Mouse (Mus musculus) testis, postnatal 10 days (tissue): ENCODE data around the gene Dram1.

Experiments
- DNase-seq: peaks from one replicate; pipeline ENCODE4 v3.0.0; 2021; ENCODE audit warnings: low spot score

Gene Dram1

GRCm38 (mm10) chr10:88379013-88379885, at the start of gene Dram1, which contains the start of gene Gnptab:
TSS of gene Dram1 (minus strand) at chr10:88379080.
TSS of gene Gnptab (plus strand) at chr10:88379132.
- DNase-seq = peak; percentile 92

DNA sequence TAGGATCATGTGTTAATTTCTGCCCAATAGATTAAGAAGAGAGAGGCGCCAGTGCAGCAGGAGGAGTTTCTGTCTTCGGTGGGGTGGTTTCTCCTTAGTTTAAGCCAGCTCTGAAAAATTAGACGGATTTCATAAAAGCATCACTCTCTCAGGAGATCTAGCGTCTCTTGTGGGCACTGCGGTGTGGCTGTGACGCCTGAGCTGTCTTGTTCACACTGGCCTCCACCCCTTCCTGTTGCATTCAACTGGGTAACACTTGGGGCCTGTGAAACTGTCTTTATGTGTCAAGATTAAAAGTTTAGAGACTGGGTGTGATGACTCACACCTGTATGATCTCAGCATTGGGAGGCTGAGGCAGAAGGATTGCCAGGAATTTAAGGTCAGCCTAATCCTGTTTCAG, 49.1 kb upstream of the Dram1 start:
- DNase-seq = no peak

DNA sequence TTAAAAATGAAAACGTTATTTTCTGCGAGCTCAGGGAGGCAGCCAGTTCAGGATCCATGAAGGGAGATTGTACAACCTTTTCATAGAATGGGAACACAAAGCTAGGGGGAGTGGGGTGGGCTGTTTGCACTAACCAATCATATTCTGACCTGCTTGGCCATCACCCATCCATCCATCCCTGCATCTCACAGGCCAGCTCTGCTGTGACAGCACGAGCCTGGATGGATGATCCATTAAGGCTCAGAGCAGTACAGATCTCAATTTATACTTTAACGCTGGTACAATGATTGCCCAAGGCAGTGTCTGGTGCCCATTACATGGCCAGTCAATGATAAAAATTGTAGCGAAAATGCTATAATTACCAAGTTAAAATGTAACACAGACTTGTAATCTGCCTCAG, 48.0 kb upstream of the Dram1 start:
- DNase-seq = no peak

DNA sequence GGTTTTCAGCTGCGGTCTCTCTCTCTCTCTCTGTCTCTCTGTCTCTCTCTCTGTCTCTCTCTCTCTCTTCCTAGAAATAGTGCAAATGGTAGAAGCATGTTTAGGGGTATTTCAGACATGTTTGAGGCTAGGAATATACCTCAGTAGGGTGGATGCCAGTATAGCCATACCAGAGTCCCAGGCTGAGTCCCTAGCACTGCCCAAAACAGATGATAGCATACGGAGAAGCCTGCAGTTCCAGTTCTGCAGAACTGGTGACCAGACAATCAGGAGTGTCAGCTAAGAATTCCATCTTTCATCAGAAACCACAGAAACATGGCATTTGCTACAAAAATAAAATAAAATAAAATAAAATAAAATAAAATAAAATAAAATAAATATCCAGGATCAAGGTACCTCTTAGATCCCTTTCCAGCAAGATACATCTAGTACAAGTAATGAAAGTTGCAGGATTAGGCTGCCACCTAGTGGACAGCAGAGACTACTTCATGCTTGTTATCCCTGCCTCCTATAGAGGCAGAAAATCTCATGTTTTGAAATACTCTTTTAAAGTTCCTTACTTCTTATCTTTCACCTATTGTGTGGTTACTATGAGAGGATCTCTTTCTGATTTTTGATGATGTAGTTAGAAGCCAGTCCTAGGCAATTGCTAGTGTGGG, 47.4 kb upstream of the Dram1 start:
- DNase-seq = peak; percentile 54

- DNase-seq = no peak
These were observed 42.0 kb upstream of the Dram1 start for GRCm38 (mm10) chr10:88420655-88421435.

GRCm38 (mm10) chr10:88420141-88420541, 41.3 kb upstream of the Dram1 start:
- DNase-seq = no peak

DNA sequence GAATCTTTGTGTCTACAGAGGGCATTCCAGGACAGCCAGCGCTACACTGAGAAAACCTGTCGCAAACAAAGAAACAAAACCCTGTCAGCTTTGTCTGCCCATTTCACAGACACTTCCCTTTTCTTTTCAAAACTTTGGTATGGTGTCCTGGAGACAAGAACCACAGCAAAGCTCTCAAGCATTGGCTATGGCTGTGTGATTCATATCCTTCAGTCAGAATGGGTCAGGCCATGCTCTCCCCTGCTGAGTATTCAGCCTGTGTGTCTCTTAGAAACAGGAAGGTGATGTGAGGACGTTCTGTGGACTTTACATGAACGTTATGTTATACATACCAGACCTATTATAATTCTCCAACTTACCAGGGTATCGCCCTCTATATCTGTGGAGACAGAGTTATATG, 38.8 kb upstream of the Dram1 start:
- no peak for DNase-seq

DNA sequence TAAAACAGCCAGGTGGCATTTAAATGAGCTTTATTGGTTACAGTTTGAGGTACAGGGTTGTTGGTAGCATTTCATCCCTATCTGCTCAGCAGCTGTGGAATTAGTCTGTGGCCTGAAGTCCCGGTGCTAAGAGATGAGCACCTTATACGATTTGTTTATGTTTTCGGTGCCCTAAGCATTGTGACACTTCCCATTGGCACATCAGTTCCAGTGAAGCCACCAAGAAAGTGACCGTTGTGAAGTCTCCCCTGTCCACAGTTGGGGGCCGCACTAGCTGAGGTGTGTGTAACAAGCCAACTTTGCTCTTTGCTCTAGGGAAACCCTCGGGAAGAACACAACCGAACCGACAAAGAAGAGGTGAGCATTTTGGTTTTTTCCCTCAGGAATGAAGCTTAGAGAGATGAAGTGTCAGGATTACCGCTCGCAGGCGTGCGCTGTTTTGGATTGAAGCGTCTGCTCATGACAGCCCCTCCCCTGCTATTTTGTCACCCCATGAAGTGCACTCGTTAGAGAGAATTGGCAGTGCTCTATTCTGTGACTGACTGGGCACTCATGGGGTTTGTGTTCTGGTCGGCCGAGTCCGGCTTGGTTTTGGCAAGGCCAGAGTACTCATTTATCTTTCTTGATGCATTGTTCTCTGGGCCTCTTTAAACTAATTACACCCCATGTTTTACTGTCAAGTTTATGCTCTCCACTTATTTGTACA, 33.6 kb upstream of the Dram1 start:
- DNase-seq = no peak

DNA sequence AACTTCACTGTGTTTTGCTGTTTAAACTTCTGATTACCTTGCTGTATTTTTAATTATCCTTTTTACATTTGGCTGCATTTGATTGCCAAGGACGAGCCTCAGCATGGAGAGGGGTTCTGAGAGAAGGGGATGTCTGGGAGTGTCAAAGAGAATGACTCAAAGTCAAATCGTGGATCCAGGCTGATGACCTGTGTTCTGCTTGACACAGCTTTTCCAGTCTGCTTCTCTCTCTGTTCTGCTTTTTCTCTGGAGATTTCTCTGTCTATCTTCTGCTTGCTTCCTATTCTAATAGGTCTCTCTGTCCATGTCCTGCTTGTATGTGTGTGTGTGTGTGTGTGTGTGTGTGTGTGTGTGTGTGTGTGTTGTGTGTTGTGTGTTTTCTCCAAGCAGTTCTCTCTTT, 30.9 kb upstream of the Dram1 start:
- DNase-seq = no peak

DNA sequence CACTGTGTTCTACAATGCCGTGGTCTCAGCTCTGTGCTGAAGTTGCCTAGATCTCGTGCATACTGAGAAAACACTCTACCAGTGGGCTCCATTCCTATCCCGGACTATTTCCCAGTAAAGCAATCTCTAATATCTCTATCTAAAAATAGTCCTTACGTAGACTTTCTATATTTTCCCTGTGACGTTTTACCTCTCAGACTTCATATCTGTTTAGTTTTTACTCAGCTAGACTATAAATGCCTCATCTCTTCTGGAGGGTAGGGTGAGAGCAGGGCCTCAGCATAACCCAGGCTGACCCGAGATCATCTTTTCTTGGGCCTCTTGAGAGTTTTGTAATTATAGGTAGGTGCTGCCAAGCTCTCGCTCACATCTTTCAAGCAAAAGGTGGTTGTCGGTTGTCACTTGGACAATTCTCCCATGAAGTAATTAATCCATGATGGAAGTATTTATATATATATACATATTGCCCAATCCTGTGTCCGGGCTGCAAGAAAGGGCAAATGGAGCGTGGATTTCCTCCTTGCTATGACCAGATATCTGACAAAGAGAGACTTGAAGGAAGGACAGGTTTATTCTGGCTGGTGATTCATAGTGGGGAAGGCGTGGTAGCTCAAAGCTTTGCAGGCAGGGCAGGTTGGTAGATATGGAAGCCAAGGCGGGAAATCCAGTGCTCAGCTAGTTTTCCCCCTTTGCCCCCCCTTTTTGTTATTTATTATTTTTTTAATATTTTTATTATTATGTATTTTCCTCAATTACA, 29.2 kb upstream of the Dram1 start:
- no peak for DNase-seq

GRCm38 (mm10) chr10:88405812-88406211, 26.9 kb upstream of the Dram1 start:
- DNase-seq = no peak

- no peak for DNase-seq
These were observed 25.3 kb upstream of the Dram1 start for GRCm38 (mm10) chr10:88404220-88404619.

DNA sequence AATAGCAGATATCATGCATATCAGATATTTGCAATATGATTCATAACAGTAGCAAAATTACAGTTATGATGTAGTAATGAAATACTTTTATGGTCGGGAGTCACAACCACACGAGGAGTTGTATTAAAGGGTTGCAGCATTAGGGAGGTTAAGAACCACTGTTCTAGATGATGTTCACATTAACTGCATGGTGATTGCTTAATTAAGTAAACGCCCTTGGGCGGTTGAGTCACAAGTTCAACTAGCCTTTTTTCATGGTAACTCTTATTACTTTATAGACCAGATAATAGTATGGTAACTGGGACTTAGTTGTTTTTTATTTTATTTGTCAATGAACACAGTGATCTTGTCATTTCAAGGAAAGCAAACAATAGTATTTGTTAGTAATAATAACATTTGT, 24.1 kb upstream of the Dram1 start:
- DNase-seq = no peak

GRCm38 (mm10) chr10:88399271-88399670, 20.4 kb upstream of the Dram1 start:
- DNase-seq = no peak

- no peak for DNase-seq
These were observed 19.9 kb upstream of the Dram1 start for GRCm38 (mm10) chr10:88398668-88399243.

DNA sequence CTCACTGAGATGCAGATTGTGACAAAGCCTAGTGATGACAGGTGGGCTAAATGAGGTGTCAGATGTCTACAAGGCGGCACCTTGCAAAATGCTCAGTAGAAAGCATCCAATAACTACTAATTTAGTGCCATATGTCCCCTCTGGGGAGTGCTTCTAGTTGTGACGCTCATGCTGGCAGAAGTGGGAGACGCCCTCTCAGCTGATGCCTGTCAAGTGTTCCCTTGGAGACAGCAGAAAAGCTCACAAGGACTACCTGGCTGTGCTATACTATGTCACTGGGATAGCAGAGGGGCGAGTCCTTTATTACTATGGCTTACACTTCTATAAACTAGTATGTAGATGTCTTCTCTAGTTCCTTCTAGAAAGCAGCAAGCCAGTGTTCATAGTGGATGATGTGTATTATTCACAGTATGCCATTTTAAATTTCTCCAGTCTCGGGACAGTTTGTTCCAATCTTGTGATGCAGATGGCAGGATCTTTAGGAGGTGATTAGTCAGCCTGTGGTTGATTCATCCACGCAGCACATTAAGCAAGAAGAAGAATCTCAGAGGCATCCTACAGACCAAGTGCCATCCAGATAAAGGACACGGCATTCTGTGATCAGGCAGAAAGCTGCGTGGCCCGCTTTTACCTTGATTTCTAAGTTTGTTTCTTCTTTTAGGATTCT, 13.4 kb upstream of the Dram1 start:
- DNase-seq = no peak

DNA sequence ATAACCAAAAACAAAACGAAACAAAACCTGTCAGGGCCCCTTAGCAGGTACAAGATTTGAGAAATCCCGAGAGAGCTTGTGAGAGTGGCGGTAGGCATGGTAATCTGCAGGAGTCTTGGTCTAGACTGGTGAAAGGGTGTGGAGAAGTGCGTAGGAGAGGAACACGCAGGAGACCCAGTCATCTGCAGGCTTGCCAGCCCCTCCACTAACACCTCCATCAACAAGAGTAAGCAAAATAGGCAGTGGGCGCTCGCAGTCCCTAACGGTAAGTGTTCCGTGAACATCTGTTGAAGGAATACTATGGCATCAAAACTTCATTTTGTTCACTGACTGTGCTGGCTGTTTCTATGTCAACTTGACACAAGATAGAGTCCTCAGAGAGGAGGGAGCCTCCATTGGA, 12.6 kb upstream of the Dram1 start:
- no peak for DNase-seq

DNA sequence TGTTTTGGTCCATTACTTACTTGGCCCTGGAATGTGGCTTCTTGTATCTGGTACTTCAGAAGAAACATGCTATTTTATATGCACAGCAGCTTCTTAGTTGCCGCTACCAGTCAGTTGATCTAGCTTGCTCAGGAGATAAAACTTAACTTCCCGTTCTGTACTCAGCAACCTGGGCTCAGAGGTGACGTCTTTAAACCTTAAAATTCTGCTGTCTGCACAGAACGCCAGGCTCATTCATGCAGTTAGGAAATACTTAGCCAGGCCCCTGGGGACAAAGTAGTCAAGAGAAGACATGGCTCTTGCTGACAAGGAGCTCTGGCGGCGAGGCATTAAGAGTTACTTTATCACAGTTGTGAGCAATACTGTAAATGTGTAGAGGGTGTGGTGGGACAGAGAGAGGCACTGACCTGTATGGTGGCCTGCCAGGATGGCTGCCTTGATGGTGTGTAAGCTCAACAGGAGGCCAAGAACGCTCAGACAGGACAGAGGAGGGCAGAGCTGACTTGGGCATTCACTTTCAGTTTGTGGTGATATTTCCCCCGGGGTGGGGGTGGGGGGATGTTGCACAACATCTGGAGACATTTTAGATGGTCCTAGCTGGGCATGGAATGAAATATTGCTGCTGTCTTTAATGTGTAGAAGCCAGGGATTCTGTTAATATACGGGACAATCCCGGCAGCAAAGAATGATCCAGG, 11.4 kb upstream of the Dram1 start:
- no peak for DNase-seq

GRCm38 (mm10) chr10:88389576-88389975, 10.7 kb upstream of the Dram1 start:
- DNase-seq = no peak

DNA sequence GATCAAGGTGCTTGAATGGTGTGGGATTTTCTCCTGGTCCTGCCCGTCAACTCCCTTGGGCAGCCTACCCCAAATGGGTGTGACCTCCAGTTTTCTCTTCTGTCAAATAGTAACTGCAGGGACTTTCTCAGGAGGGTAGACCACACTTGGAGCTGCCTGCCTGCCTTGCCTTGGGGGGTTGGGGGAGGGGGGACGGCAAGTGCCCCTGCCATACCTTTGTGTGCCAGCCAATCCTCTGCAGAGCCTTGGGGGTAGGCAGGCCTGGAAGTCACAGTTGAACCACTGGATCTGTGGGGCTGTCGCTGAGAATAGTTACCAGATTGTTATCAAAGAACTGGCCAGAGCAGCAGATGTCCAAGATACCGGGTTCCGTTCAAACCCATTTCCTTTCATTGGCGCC, 7.4 kb upstream of the Dram1 start:
- DNase-seq = no peak
